Mouse (Mus musculus): ENCODE results near the gene Nol8.

Gene Nol8

GRCm38 (mm10) chr13:49652481-49653179 lies at the start of gene Nol8, which contains the start of gene Cenpp:
Gene Nol8, plus strand, starts transcription at chr13:49653078.
Gene Cenpp, minus strand, starts transcription at chr13:49652785.
- DNase-seq: peak; percentile 100

GRCm38 (mm10) chr13:49603603-49604002 lies 49.3 kb upstream of the Nol8 start:
- DNase-seq: no peak

GRCm38 (mm10) chr13:49607714-49608113 lies 45.2 kb upstream of the Nol8 start, which contains the start of gene Ogn:
Gene Ogn, plus strand, starts transcription at chr13:49608046.
- DNase-seq: no peak

- no peak for DNase-seq
Measured at GRCm38 (mm10) chr13:49608589-49609322, 44.1 kb upstream of the Nol8 start.

GRCm38 (mm10) chr13:49617021-49617420 lies 35.9 kb upstream of the Nol8 start:
- no peak for DNase-seq

- DNase-seq: no peak
Measured at GRCm38 (mm10) chr13:49618365-49618764, 34.5 kb upstream of the Nol8 start.

- DNase-seq: no peak
Measured at GRCm38 (mm10) chr13:49623216-49623615, 29.7 kb upstream of the Nol8 start.

GRCm38 (mm10) chr13:49628167-49628566 lies 24.7 kb upstream of the Nol8 start:
- DNase-seq: no peak

- no peak for DNase-seq
Measured at GRCm38 (mm10) chr13:49629076-49629475, 23.8 kb upstream of the Nol8 start.

GRCm38 (mm10) chr13:49639965-49640364 lies 12.9 kb upstream of the Nol8 start:
- DNase-seq: no peak

- DNase-seq: no peak
Measured at GRCm38 (mm10) chr13:49642650-49643049, 10.2 kb upstream of the Nol8 start.

- no peak for DNase-seq
Measured at GRCm38 (mm10) chr13:49643669-49644362, 9.1 kb upstream of the Nol8 start.

- no peak for DNase-seq
Measured at GRCm38 (mm10) chr13:49644731-49645529, 7.9 kb upstream of the Nol8 start.

GRCm38 (mm10) chr13:49646019-49646418 lies 6.9 kb upstream of the Nol8 start:
- DNase-seq: no peak

GRCm38 (mm10) chr13:49651136-49651535 lies 1.7 kb upstream of the Nol8 start:
- no peak for DNase-seq

GRCm38 (mm10) chr13:49651781-49652351 lies 1.0 kb upstream of the Nol8 start:
- DNase-seq: no peak

- no peak for DNase-seq
Measured at GRCm38 (mm10) chr13:49653180-49653541, 283 bp downstream of the Nol8 start.

- DNase-seq: no peak
Measured at GRCm38 (mm10) chr13:49677793-49678192, 24.9 kb downstream of the Nol8 start.

- DNase-seq: peak; percentile 98
Measured at GRCm38 (mm10) chr13:49681351-49682232, 28.7 kb downstream of the Nol8 start, which contains the start of gene Iars. Gene Iars, plus strand, starts transcription at chr13:49682100.

- DNase-seq: no peak
Measured at GRCm38 (mm10) chr13:49682233-49682846, 29.5 kb downstream of the Nol8 start.

GRCm38 (mm10) chr13:49684266-49684665 lies 31.4 kb downstream of the Nol8 start:
- DNase-seq: no peak
